Mouse (Mus musculus) intestine, embryonic 15.5 days (tissue): Measurements from ENCODE around the gene Uhrf1. TPM values are rescaled to one million over a fixed set of nuclear protein-coding genes. Genes with fewer than 3 reads are reported as not detected.
A peak's percentile ranks its signal among the peaks of the same experiment; 100 is the strongest.

Experiments used
- ATAC-seq: fragments of 200-750 bp; cut with Nextera tagmentation; 2 replicates; pipeline ENCODE4 v1.8.0; 2017; ENCODE audit warnings: moderate TSS enrichment, moderate library complexity
- H3K27ac ChIP-seq: fragments of 300-500 bp; sonication (generic); 2 replicates; pipeline ENCODE4 v1.5.1; 2015; ENCODE audit warnings: mild to moderate bottlenecking, inconsistent platforms
- H3K27me3 ChIP-seq: fragments of 300-500 bp; sonication (generic); replicated peaks from 2 replicates; pipeline ENCODE4 v1.6.1; 2015; ENCODE audit warnings: inconsistent platforms
- H3K36me3 ChIP-seq: fragments of 300-500 bp; sonication (generic); 2 replicates; pipeline ENCODE4 v1.6.1; 2015; ENCODE audit warnings: inconsistent platforms
- H3K4me1 ChIP-seq: fragments of 300-500 bp; sonication (generic); replicated peaks from 2 replicates; pipeline ENCODE4 v1.6.1; 2015; ENCODE audit warnings: inconsistent platforms
- H3K4me2 ChIP-seq: fragments of 300-500 bp; sonication (generic); replicated peaks from 2 replicates; pipeline ENCODE4 v1.6.1; 2015; ENCODE audit warnings: mild to moderate bottlenecking, inconsistent platforms
- H3K4me3 ChIP-seq: fragments of 300-500 bp; sonication (generic); replicated peaks from 2 replicates; pipeline ENCODE4 v1.5.1; 2015; ENCODE audit warnings: inconsistent platforms
- H3K9ac ChIP-seq: fragments of 300-500 bp; sonication (generic); 2 replicates; pipeline ENCODE4 v1.6.1; 2015; ENCODE audit warnings: inconsistent platforms
- H3K9me3 ChIP-seq: fragments of 300-500 bp; sonication (generic); 2 replicates; pipeline ENCODE4 v1.6.1; 2016; ENCODE audit warnings: inconsistent platforms
- WGBS: fragments of 180-500 bp; shearing (Covaris S2); methylation state at CpG from one replicate; pipeline ENCODE4 v1.1.7; 2015; 5-methylcytosine and 5-hydroxymethylcytosine counted together
- polyA plus RNA-seq: library from polyadenylated mRNA; unstranded; fragments of >200 nt; fragmentation: Nextera tagmentation; extraction: Ambion mirVana; gene quantifications from 2 replicates; pipeline ENCODE4 v1.2.1, GENCODE M21; 2015

Uhrf1 gene
- polyA plus RNA-seq, 1 experiment from 2014 or later: 124 TPM

DNA sequence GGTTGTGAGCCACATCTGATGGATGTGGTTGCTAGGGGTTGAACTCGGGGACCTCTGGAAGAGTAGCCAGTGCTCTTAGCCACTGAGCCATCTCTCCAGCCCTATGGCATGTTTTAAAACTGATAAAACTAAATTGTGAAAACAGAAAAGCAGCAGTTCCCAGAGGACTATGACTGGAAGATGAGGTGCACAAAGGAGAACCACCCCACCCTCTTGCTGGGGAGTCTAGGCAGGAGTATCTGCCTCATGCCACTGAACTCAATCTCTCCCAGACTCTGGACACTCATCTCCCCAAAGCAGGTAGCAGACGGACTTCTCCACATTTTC, 25.6 kb upstream of the Uhrf1 start:
- no peaks in the 10 kb centered on the region for H3K27me3 ChIP-seq
- H3K4me2 ChIP-seq: peak overlapping the region; percentile 71
- peaks cover 15% of the 10 kb centered on the region for H3K36me3 ChIP-seq
- no peaks in the 10 kb centered on the region for H3K9me3 ChIP-seq
- peaks cover 32% of the 10 kb centered on the region for H3K4me1 ChIP-seq
- no peak for ATAC-seq
- H3K27ac ChIP-seq: peak overlapping the region; percentile 95
- WGBS: 26% methylated on average over 2 of the region's 2 CpGs
- peak overlapping the region; percentile 16; the same call in 1 of the 2 replicates for H3K4me3 ChIP-seq
- peak overlapping the region; percentile 11; the same call in 1 of the 2 replicates for H3K9ac ChIP-seq

DNA sequence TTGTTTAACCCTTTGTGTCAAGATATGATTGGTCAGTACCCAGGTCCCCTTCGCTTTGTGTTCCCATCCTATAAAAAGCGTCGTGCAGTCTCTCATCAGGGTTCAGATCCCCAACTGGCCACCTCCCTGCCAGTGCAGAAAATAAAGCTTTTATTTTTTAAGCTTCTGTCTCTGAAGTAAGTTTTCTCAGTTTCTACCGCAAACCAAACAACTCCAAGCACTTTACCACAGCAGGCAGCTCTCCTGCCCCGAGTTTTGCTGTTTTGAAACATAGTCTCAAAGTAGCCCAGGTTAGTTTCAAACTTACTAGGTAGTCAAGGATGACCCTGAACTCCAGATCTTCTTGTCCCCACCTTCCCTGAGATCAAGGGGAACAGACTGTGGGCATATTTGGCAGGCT, 24.8 kb upstream of the Uhrf1 start:
- peaks cover 29% of the 10 kb centered on the region for H3K4me1 ChIP-seq
- no peaks in the 10 kb centered on the region for H3K9me3 ChIP-seq
- 76% methylated on average over 5 of the region's 5 CpGs for WGBS
- H3K27me3 ChIP-seq: no peaks in the 10 kb centered on the region
- H3K4me2 ChIP-seq: 0 out of 2 replicates have a peak overlapping the region, but pooled peaks have one; percentile 9
- no peak for ATAC-seq
- H3K4me3 ChIP-seq: no peak overlapping the region
- no peak overlapping the region for H3K9ac ChIP-seq
- H3K36me3 ChIP-seq: peaks cover 22% of the 10 kb centered on the region
- peak overlapping the region; percentile 95 for H3K27ac ChIP-seq

DNA sequence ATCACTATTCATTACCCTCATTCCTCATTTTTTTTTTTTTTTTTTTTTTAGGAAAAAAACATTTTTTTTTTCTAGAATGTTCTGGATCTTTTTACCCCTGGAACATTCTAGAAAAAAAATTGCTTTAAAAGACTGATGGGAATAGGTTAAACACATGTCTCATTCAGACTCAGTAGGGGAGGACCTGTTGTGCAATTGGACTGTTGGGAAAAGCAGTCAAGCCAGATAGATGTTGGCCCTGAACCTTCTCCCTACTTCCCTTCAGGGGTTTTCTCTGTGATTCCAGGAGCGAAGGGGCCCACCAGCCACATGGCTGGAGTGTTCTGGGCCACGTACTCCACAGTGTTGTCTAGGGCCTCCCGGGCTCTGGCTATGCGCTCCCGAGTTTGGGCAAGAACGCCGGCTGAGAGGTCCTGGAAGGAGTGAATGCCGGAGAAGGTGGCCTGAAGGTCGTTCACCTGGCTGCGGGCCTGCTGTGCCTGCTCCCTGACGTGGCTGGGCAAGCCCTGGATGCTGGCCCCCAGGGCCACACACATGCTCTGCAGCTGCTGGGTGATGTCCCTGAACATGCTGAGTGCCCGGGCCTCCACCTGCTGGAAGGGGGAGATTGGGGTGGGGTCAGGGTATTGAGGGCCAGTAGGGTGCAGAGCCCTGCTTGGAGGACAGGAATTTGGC, 23.5 kb upstream of the Uhrf1 start:
- Histone ChIP-seq H3K27ac (peak overlapping the region; percentile 61; the same call in 1 of the 2 replicates), H3K9ac (no peak overlapping the region), H3K9me3 (no peaks in the 10 kb centered on the region), H3K4me2 (no peak overlapping the region), H3K27me3 (no peaks in the 10 kb centered on the region), H3K4me3 (no peak overlapping the region), H3K4me1 (peaks cover 23% of the 10 kb centered on the region), H3K36me3 (peaks cover 30% of the 10 kb centered on the region)
- 84% methylated on average over 12 of the region's 12 CpGs for WGBS
- no peak for ATAC-seq

DNA sequence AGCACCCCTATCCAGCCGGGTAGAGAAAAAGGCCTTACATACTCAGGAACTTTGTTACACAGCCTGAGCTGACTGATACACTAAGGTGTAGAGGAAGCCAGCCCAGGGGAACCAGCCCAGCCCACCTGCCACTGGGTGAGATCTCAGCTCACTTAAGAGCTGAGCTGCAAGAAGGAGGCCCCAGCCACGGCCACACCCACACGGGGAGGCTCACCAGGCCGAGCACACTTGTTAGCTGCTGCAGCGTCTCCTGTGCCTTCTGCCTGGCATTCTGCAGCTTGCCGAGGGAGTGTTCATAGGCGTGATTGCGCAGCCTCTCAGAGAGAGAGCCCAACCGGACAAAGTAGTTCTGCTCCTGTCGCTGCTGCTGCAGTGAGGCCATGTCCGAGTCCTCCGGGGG, 21.9 kb upstream of the Uhrf1 start:
- 0 out of 2 replicates have a peak overlapping the region, but pooled peaks have one; percentile 1 for H3K4me2 ChIP-seq
- no peak overlapping the region for H3K9ac ChIP-seq
- no peak overlapping the region; the same call in 1 of the 2 replicates for H3K27ac ChIP-seq
- peaks cover 44% of the 10 kb centered on the region for H3K36me3 ChIP-seq
- WGBS: 77% methylated on average over 12 of the region's 12 CpGs
- no peaks in the 10 kb centered on the region for H3K9me3 ChIP-seq
- no peak overlapping the region for H3K4me3 ChIP-seq
- H3K4me1 ChIP-seq: peaks cover 23% of the 10 kb centered on the region
- ATAC-seq: no peak
- no peaks in the 10 kb centered on the region for H3K27me3 ChIP-seq

DNA sequence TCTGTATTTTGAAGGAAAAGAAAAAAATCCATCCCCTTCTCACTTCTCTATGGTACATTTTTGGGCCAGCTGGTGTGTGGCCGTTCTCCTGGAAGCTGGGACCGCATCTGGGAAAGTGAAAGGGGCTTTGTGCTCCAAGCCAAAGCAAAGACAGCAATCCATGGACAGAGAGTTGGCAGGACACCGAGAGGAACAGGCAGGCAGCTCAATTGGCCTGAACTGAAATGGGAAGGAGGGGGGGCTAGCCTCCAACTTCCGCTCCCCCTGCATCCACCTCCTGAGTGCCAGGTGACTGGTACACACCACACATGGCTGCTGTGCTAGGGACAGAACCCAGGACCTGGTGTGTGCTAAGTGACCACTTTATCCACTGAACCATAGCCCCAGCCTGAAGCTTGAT, 20.3 kb upstream of the Uhrf1 start:
- no peak overlapping the region for H3K9ac ChIP-seq
- H3K4me1 ChIP-seq: peaks cover 26% of the 10 kb centered on the region
- no peak overlapping the region for H3K4me2 ChIP-seq
- H3K9me3 ChIP-seq: no peaks in the 10 kb centered on the region
- WGBS: 81% methylated on average over 4 of the region's 4 CpGs
- no peak overlapping the region for H3K27ac ChIP-seq
- no peak overlapping the region for H3K4me3 ChIP-seq
- no peaks in the 10 kb centered on the region for H3K27me3 ChIP-seq
- ATAC-seq: no peak
- peaks cover 52% of the 10 kb centered on the region for H3K36me3 ChIP-seq

DNA sequence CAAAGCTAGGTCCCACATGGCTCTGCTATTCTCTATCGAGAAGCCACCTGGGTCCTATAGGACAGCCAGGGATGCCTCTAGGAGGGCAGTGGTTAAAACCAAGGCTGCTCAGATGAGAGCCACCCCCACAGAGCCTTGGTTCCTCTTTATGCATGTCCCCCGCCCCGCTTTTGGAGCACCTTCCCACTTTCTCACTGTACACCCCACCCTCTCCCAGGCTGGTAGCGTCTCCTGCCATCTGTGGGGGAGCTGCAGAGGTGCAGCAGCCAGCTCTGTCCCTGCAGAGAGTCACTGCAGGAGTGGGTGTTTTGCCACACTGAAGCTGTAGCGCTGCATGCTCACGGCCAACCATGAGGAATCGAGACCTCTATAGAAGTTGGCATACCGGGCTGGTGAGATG, 19.8 kb upstream of the Uhrf1 start:
- H3K9me3 ChIP-seq: no peaks in the 10 kb centered on the region
- WGBS: 92% methylated on average over 8 of the region's 8 CpGs
- ATAC-seq: no peak
- H3K27ac ChIP-seq: no peak overlapping the region
- no peak overlapping the region for H3K4me2 ChIP-seq
- H3K4me3 ChIP-seq: no peak overlapping the region
- no peaks in the 10 kb centered on the region for H3K27me3 ChIP-seq
- peaks cover 52% of the 10 kb centered on the region for H3K36me3 ChIP-seq
- H3K4me1 ChIP-seq: peaks cover 26% of the 10 kb centered on the region
- no peak overlapping the region for H3K9ac ChIP-seq

DNA sequence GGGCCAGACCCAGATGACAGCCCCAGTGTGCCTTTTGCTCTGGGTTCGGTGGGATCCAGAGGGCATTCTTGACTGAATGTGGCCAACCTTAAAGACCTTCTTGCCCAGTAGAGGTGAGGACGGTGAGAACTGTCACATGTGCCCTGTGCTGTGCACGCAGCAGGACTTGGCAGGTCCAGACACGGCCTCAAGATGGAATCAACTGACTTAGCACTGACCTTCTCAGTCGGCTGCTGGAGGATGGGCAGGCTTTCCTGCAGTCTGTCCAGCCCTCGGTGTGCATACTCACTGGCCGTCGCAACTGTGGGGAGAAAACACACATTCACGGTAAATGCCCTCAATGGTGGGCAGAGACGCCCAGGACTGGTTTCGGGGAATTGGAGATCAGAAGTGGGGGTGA, 17.1 kb upstream of the Uhrf1 start:
- H3K4me2 ChIP-seq: 0 out of 2 replicates have a peak overlapping the region, but pooled peaks have one; percentile 4
- H3K27ac ChIP-seq: no peak overlapping the region
- peaks cover 43% of the 10 kb centered on the region for H3K36me3 ChIP-seq
- H3K9me3 ChIP-seq: no peaks in the 10 kb centered on the region
- ATAC-seq: no peak
- H3K27me3 ChIP-seq: no peaks in the 10 kb centered on the region
- H3K4me3 ChIP-seq: no peak overlapping the region
- 96% methylated on average over 11 of the region's 11 CpGs for WGBS
- H3K4me1 ChIP-seq: peaks cover 37% of the 10 kb centered on the region
- no peak overlapping the region for H3K9ac ChIP-seq

DNA sequence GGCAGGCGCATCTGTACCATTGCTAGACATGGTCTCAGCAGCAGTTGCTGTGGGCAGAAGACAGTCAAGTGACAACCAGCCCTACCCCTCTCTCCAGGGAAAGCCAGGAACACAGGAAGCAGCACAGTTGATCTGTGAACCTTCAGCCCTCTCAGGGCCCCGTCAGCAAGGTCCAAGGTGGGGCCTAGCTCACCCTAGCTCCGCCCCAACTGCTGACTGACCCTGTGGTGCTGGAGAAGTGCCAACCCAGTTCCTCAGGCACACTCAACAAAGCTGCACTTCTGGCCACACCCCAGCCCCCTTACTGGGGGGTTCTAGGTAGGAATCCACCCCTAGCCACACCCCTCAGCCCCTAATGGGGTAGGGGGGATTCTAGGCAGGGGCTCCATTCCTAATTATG, 15.3 kb upstream of the Uhrf1 start:
- H3K27me3 ChIP-seq: no peaks in the 10 kb centered on the region
- H3K4me1 ChIP-seq: peaks cover 37% of the 10 kb centered on the region
- peak overlapping the region; percentile 47; the same call in 1 of the 2 replicates for H3K9ac ChIP-seq
- peak overlapping the region; percentile 29 for H3K4me3 ChIP-seq
- peak overlapping the region; percentile 95 for H3K27ac ChIP-seq
- H3K36me3 ChIP-seq: peaks cover 35% of the 10 kb centered on the region
- no peaks in the 10 kb centered on the region for H3K9me3 ChIP-seq
- peak; percentile 69 for ATAC-seq
- WGBS: 43% methylated on average over 3 of the region's 3 CpGs
- peak overlapping the region; percentile 79 for H3K4me2 ChIP-seq

DNA sequence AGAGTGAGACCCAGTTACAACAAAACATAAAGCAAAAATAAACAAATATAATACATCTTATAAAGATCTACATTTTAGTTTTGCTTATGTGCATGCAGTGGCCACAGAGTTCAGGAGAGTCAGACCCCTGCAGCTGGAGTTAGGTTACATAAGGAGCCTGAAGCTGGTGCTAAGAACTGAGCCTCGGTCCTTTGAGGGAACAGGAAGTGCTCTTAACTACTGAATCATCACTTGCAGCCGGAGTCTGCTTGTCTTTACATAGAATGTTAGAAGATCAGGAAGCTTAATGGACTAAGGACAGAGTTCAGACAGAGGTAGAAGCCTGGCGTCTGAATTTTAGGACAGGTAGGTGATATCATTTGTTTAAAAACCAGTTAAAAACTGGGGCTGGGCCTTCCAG, 14.3 kb upstream of the Uhrf1 start:
- Histone ChIP-seq H3K4me3 (peak overlapping the region; percentile 51), H3K9ac (peak overlapping the region; percentile 62; the same call in 1 of the 2 replicates), H3K4me1 (peaks cover 37% of the 10 kb centered on the region), H3K27me3 (no peaks in the 10 kb centered on the region), H3K36me3 (peaks cover 28% of the 10 kb centered on the region), H3K27ac (peak overlapping the region; percentile 95), H3K4me2 (peak overlapping the region; percentile 79), H3K9me3 (no peaks in the 10 kb centered on the region)
- ATAC-seq: no peak
- WGBS: 23% methylated on average over 3 of the region's 3 CpGs

DNA sequence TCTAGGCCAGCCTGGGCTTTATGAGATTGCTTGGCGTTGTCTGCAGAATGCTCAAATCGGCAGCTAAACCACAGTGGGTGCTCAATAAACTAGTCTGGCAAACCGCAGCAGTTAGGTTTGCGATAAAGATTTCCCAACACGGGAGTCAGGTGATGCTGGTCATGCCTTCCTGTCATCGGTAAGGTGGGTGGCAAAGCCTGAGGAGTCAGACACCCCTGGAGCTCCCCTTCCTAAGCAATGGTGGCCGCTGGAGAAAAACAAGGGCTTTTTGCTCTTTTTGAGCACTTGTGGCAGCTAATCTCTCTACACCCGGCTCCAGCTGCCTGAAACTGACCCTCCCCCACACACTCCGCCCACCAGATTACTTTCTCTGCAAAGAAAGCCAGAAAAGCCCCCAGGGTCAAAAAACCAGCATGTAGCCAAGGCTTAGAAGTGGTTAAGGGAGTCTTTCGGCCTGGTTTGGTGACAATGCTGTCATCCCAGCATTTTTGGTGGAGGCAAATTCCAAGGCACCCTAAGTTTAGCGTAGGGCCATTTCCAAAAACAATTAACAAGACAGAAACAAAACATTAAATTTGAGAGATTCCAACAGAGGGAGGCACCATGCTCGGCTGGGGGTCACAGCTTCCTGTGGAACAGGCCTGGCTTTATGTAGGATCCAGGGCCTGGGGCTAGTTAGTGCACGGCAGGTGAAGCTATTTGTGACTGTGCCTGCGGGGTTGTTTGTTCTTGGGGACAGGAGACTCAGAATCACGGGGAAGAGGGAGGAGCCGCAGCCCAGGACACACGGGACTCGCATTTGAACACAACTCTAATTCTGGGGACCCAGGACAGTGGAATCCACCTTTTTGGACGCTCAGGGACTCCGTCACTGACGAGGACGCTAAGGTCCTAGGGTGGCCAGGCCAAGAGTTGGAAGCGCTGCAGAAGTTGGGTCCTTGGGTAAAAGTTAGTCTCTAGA, 13.5 kb upstream of the Uhrf1 start:
- peaks cover 37% of the 10 kb centered on the region for H3K4me1 ChIP-seq
- peaks cover 22% of the 10 kb centered on the region for H3K36me3 ChIP-seq
- 4% methylated on average over 23 of the region's 23 CpGs for WGBS

DNA sequence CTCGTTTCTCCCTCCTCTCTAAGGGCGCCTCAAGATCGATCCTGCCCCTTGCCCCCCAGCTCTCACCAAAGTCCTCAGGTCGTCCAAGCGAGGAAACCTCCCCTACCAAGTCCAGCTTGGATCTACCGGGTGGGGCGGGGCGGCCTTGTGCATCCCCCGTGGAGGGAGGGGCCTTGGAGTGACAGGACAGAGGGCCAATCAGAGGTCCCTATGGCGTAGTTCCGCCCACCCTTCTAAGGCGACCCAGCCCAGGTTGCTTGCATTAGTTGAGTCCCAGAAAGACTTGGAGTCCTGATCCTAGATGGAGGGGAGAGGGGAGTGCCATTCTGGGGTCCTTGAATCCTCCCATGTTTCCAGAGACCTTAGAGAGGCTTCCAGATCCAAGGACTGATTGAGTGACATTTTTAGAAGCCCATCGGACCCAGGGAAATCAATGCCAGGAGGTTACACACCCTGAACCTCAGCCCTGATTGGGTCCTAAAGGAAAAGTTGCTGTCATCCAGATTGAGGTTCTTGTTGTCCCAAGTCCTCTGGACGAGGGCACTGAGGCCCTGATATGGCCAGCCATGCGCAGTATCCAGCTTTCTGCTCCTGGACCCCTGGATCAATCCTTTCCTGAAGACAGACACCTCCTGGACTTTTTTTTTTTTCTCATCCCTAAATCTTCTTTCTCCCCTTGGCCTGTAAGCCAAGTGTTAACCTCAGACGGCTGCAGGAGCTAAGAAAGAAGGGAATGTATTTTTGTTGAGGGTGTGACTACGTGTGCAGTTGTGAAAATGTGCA, 12.5 kb upstream of the Uhrf1 start:
- Histone ChIP-seq H3K36me3 (peaks cover 13% of the 10 kb centered on the region), H3K9ac (peak overlapping the region; percentile 62), H3K4me1 (peaks cover 37% of the 10 kb centered on the region), H3K27ac (peak overlapping the region; percentile 95), H3K27me3 (no peaks in the 10 kb centered on the region), H3K4me3 (peak overlapping the region; percentile 51), H3K4me2 (peak overlapping the region; percentile 79), H3K9me3 (no peaks in the 10 kb centered on the region)
- ATAC-seq: peak; percentile 89
- 2% methylated on average over 17 of the region's 17 CpGs for WGBS

More for the DNA sequence above, 13.5 kb upstream of the Uhrf1 start:
- no peaks in the 10 kb centered on the region for H3K9me3 ChIP-seq
- peak overlapping the region; percentile 95 for H3K27ac ChIP-seq
- peak overlapping the region; percentile 51 for H3K4me3 ChIP-seq
- H3K4me2 ChIP-seq: peak overlapping the region; percentile 79
- peak; percentile 20 for ATAC-seq
- peak overlapping the region; percentile 62 for H3K9ac ChIP-seq
- no peaks in the 10 kb centered on the region for H3K27me3 ChIP-seq

DNA sequence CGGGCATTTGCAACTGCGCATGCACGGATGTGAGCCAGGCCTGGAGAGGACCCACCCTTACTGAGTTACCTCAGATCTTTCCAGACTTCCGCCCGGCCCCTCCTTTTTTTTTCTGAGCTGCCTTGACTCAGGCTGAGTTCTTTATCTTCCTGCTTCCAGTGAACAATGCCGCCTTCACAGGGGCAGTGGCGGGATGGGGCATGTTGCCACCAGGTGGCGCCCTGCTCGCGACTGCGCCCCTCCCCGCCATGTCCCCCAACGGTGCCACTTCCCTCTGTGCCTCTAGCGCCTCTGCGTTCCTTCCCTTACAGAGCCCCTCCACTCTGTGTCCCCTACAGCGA, 12.0 kb upstream of the Uhrf1 start:
- peak overlapping the region; percentile 95 for H3K27ac ChIP-seq
- peaks cover 8% of the 10 kb centered on the region for H3K36me3 ChIP-seq
- under 1% methylated on average over 16 of the region's 16 CpGs for WGBS
- no peaks in the 10 kb centered on the region for H3K27me3 ChIP-seq
- H3K4me2 ChIP-seq: peak overlapping the region; percentile 79
- peak; percentile 84 for ATAC-seq
- H3K9me3 ChIP-seq: no peaks in the 10 kb centered on the region
- H3K9ac ChIP-seq: peak overlapping the region; percentile 35; the same call in 1 of the 2 replicates
- H3K4me3 ChIP-seq: peak overlapping the region; percentile 51
- H3K4me1 ChIP-seq: peaks cover 37% of the 10 kb centered on the region
